Comparison of ENCODE assay signal across 8 mouse cellular contexts in the genomic region with DNA sequence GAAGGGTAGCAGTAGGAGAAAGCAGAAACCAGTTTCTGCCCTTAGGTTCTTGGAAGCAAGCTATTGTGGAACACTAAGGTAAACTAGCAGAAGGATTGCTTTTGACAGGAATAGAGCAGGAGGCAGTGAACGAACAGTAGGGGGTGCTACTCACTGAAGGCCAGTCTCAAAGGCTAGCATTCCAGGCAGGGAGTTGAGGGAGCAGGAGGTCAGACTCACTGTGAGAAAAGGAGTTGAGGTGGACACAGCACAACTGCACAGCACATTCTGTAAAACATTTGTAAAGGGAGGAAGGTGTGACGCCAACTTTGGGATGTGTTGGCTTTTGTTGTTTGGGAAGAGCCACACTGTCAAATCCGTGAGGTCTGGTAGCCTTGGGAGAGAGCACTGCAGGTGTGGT. TPM values are rescaled to one million over a fixed set of nuclear protein-coding genes. Genes with fewer than 3 reads are reported as not detected.
DNase-seq lines count a peak whose midpoint lies in the region; ATAC-seq and TF ChIP-seq lines count a peak whose summit lies in the region.

No protein-coding gene starts in this region.

- no peak for TF ChIP-seq POLR2A in brain, embryonic 14.5 days (IDR thresholded peaks at IDR 0.05; ENCODE audit: borderline replicate concordance, extremely low read depth, insufficient read depth, insufficient read length, poor library complexity, severe bottlenecking)

- ATAC-seq in forebrain, postnatal 0 days, result no peak
- no peak for ATAC-seq in forebrain, embryonic 12.5 days (ENCODE audit: low FRiP score)
- no peak for ATAC-seq in intestine, postnatal 0 days
- no peak for ATAC-seq in lung, embryonic 14.5 days (ENCODE audit: insufficient read depth)

- H3K27ac ChIP-seq in forebrain, postnatal 0 days (ENCODE audit: low read depth, low read length), result no peak overlapping the region
- no peak overlapping the region for H3K27ac ChIP-seq in forebrain, embryonic 12.5 days
- no peak overlapping the region for H3K27ac ChIP-seq in intestine, postnatal 0 days (ENCODE audit: low read depth, low read length)
- no peak overlapping the region for H3K27ac ChIP-seq in lung, embryonic 14.5 days (ENCODE audit: low read depth)

- TF ChIP-seq CTCF in forebrain, postnatal 0 days (IDR thresholded peaks at IDR 0.05; ENCODE audit: low read depth), result peak; percentile 67
- peak; percentile 65; the same call in 1 of the 2 replicates for TF ChIP-seq CTCF in brain, embryonic 14.5 days (IDR thresholded peaks at IDR 0.05; ENCODE audit: borderline replicate concordance, extremely low read depth, insufficient read depth, insufficient read length)
- peak; percentile 94 for TF ChIP-seq CTCF in intestine, postnatal 0 days (IDR thresholded peaks at IDR 0.05; ENCODE audit: low read depth)
- TF ChIP-seq CTCF in lung, embryonic 14.5 days (IDR thresholded peaks at IDR 0.05; ENCODE audit: low read depth), result peak; percentile 78

- no peak overlapping the region for H3K4me3 ChIP-seq in forebrain, postnatal 0 days (ENCODE audit: low read depth, low read length)
- no peak overlapping the region for H3K4me3 ChIP-seq in forebrain, embryonic 12.5 days (replicated peaks)
- no peak overlapping the region for H3K4me3 ChIP-seq in intestine, postnatal 0 days (ENCODE audit: low read depth, low read length)
- H3K4me3 ChIP-seq in lung, embryonic 14.5 days (ENCODE audit: low read depth, low read length), result no peak overlapping the region

- H3K36me3 ChIP-seq in forebrain, postnatal 0 days (ENCODE audit: insufficient read depth), result no peaks in the 10 kb centered on the region
- no peaks in the 10 kb centered on the region; the same call in 1 of the 2 replicates for H3K36me3 ChIP-seq in forebrain, embryonic 12.5 days (replicated peaks)
- H3K36me3 ChIP-seq in intestine, postnatal 0 days (ENCODE audit: control insufficient read depth, insufficient read depth), result no peaks in the 10 kb centered on the region; the same call in 1 of the 2 replicates
- H3K36me3 ChIP-seq in lung, embryonic 14.5 days (ENCODE audit: insufficient read depth), result no peaks in the 10 kb centered on the region; the same call in 1 of the 2 replicates

- no peaks in the 10 kb centered on the region for H3K4me1 ChIP-seq in forebrain, postnatal 0 days (ENCODE audit: insufficient read depth)
- peaks cover 13% of the 10 kb centered on the region for H3K4me1 ChIP-seq in forebrain, embryonic 12.5 days
- H3K4me1 ChIP-seq in intestine, postnatal 0 days (replicated peaks; ENCODE audit: control insufficient read depth, insufficient read depth, low read length), result peaks cover 5% of the 10 kb centered on the region
- H3K4me1 ChIP-seq in lung, embryonic 14.5 days (ENCODE audit: insufficient read depth), result 0 out of 2 replicates have a peak, but pooled peaks cover 3% of the 10 kb centered on the region

- no peak overlapping the region for H3K4me2 ChIP-seq in forebrain, postnatal 0 days (ENCODE audit: low read depth)
- H3K4me2 ChIP-seq in forebrain, embryonic 12.5 days, result no peak overlapping the region
- H3K4me2 ChIP-seq in intestine, postnatal 0 days (replicated peaks; ENCODE audit: low read depth), result peak overlapping the region; percentile 4; the same call in 1 of the 2 replicates
- H3K4me2 ChIP-seq in lung, embryonic 14.5 days, result peak overlapping the region; percentile 81; the same call in 1 of the 2 replicates

- no peaks in the 10 kb centered on the region for H3K27me3 ChIP-seq in forebrain, postnatal 0 days (ENCODE audit: insufficient read depth, low read length)
- H3K27me3 ChIP-seq in forebrain, embryonic 12.5 days, result no peaks in the 10 kb centered on the region
- H3K27me3 ChIP-seq in intestine, postnatal 0 days (replicated peaks; ENCODE audit: control insufficient read depth, insufficient read depth, low read length), result no peaks in the 10 kb centered on the region
- no peaks in the 10 kb centered on the region for H3K27me3 ChIP-seq in lung, embryonic 14.5 days (ENCODE audit: insufficient read depth, low read length)

- WGBS in forebrain, postnatal 0 days, result 42% methylated on average over 3 of the region's 3 CpGs
- 35% methylated on average over 3 of the region's 3 CpGs for WGBS in forebrain, embryonic 12.5 days
- WGBS in intestine, postnatal 0 days, result 40% methylated on average over 3 of the region's 3 CpGs
- WGBS in lung, embryonic 14.5 days, result 44% methylated on average over 3 of the region's 3 CpGs

- peak; percentile 20 for DNase-seq in forebrain, postnatal 0 days
- peak; percentile 39 to 46 for DNase-seq in B cell, adult 2 months
- peak; percentile 57 for DNase-seq in brain, embryonic 14.5 days (ENCODE audit: low read depth)
- DNase-seq in gastrocnemius, adult 18-20 months (ENCODE audit: low spot score), result peak; percentile 75
- DNase-seq in lung, embryonic 14.5 days, result peak; percentile 74
- DNase-seq in thymus, postnatal 25 days, result peak; percentile 41

- no peaks in the 10 kb centered on the region for H3K9me3 ChIP-seq in forebrain, postnatal 0 days (ENCODE audit: low read length)
- no peaks in the 10 kb centered on the region for H3K9me3 ChIP-seq in forebrain, embryonic 12.5 days
- H3K9me3 ChIP-seq in intestine, postnatal 0 days (ENCODE audit: control insufficient read depth), result no peaks in the 10 kb centered on the region
- H3K9me3 ChIP-seq in lung, embryonic 14.5 days (ENCODE audit: low read depth, low read length), result no peaks in the 10 kb centered on the region

- no peak overlapping the region for H3K9ac ChIP-seq in forebrain, postnatal 0 days
- H3K9ac ChIP-seq in forebrain, embryonic 12.5 days, result no peak overlapping the region
- no peak overlapping the region for H3K9ac ChIP-seq in intestine, postnatal 0 days (ENCODE audit: low read depth, low read length)
- no peak overlapping the region for H3K9ac ChIP-seq in lung, embryonic 14.5 days

RNA-seq across cellular contexts. Expression of a gene that starts 3.0 kb away (rescaled TPM):
- total RNA-seq in forebrain, postnatal 0 days (2014; rRNA removed), result 99.8 and 109 TPM in 2 replicates
- polyA plus RNA-seq in forebrain, postnatal 0 days (2015; fragmentation: Nextera tagmentation; extraction: Ambion mirVana), result 57.7 and 82.3 TPM in 2 replicates
- 51.1 and 60.4 TPM in 2 replicates for polyA plus RNA-seq in forebrain, embryonic 12.5 days (2016; fragmentation: Nextera tagmentation; extraction: Ambion mirVana)
- 59.8 and 80.6 TPM in 2 replicates for polyA plus RNA-seq in brain, embryonic 14.5 days (2012; rRNA removed)
- 10 to 100 TPM; 45.3 to 58.3 TPM for total RNA-seq in gastrocnemius, adult 18-20 months (2021)
- polyA plus RNA-seq in intestine, postnatal 0 days (2015; fragmentation: Nextera tagmentation; extraction: Ambion mirVana), result 35.4 and 35.6 TPM in 2 replicates
- 57.9 and 58.4 TPM in 2 replicates for polyA plus RNA-seq in lung, embryonic 14.5 days (2014; fragmentation: Nextera tagmentation; extraction: Ambion mirVana)

Comparison
In these comparisons a context has a peak if more than half of its experiments do, and no peak if none do; other contexts are left out.
1. DNase-seq: peak in every context shown above with its lines; median percentile 75 in gastrocnemius, adult 18-20 months; 74 in lung, embryonic 14.5 days; 57 in brain, embryonic 14.5 days; 42 in B cell, adult 2 months; 41 in thymus, postnatal 25 days; 20 in forebrain, postnatal 0 days.
2. H3K4me2 ChIP-seq: peak in intestine, postnatal 0 days (single experiment) and lung, embryonic 14.5 days (single experiment); none in forebrain, postnatal 0 days (single experiment) and forebrain, embryonic 12.5 days (single experiment).
3. Peak in every context shown above with its lines, with median percentiles within 50 percentile points of each other: CTCF ChIP-seq.